Mouse (Mus musculus) hindbrain, embryonic 11.5 days (tissue): ENCODE results near the gene Rapgef6. TPM values are rescaled to one million over a fixed set of nuclear protein-coding genes. Genes with fewer than 3 reads are reported as not detected.

Source experiments
- ATAC-seq: fragments of 200-750 bp; cut with Nextera tagmentation; 2 replicates; pipeline ENCODE4 v1.8.0; 2017; ENCODE audit warnings: mild to moderate bottlenecking, moderate TSS enrichment, moderate library complexity; ENCODE audit not compliant: low FRiP score
- DNase-seq: peaks from one replicate; pipeline ENCODE4 v3.0.0-alpha.2; 2015; ENCODE audit warnings: low spot score
- H3K27ac ChIP-seq: fragments of 300-500 bp; sonication (generic); 2 replicates; pipeline ENCODE4 v1.5.1; 2014; ENCODE audit warnings: mild to moderate bottlenecking, low read depth, low read length
- H3K27me3 ChIP-seq: fragments of 300-500 bp; sonication (generic); 2 replicates; pipeline ENCODE4 v1.6.1; 2014; ENCODE audit warnings: mild to moderate bottlenecking, low read length, moderate library complexity, mixed read lengths; ENCODE audit not compliant: control insufficient read depth, insufficient read depth
- H3K36me3 ChIP-seq: fragments of 300-500 bp; sonication (generic); 2 replicates; pipeline ENCODE4 v1.6.1; 2014; ENCODE audit warnings: mild to moderate bottlenecking, low read length, moderate library complexity, mixed read lengths; ENCODE audit not compliant: control insufficient read depth, insufficient read depth
- H3K4me1 ChIP-seq: fragments of 300-500 bp; sonication (generic); replicated peaks from 2 replicates; pipeline ENCODE4 v1.6.1; 2014; ENCODE audit warnings: low read length, mixed read lengths; ENCODE audit not compliant: control insufficient read depth, insufficient read depth
- H3K4me2 ChIP-seq: fragments of 300-500 bp; sonication (generic); replicated peaks from 2 replicates; pipeline ENCODE4 v1.6.1; 2014; ENCODE audit warnings: mild to moderate bottlenecking, low read depth, low read length
- H3K4me3 ChIP-seq: fragments of 300-500 bp; sonication (generic); 2 replicates; pipeline ENCODE4 v1.5.1; 2014; ENCODE audit warnings: low read depth, low read length
- H3K9ac ChIP-seq: fragments of 300-500 bp; sonication (generic); 2 replicates; pipeline ENCODE4 v1.6.1; 2014; ENCODE audit warnings: low read depth, low read length
- H3K9me3 ChIP-seq: fragments of 300-500 bp; sonication (generic); 2 replicates; pipeline ENCODE4 v1.6.1; 2016; ENCODE audit warnings: low read length; ENCODE audit not compliant: control insufficient read depth
- WGBS: fragments of 180-500 bp; shearing (Covaris S2); extraction: QIAGEN DNeasy Blood & Tissue Kit; methylation state at CpG from one replicate; pipeline ENCODE4 v1.1.7; 2014; 5-methylcytosine and 5-hydroxymethylcytosine counted together
- polyA plus RNA-seq: library from polyadenylated mRNA; unstranded; fragments of >200 nt; fragmentation: Nextera tagmentation; extraction: Ambion mirVana; gene quantifications from 2 replicates; pipeline ENCODE4 v1.2.1, GENCODE M21; 2014

The Rapgef6 gene
- polyA plus RNA-seq, 1 experiment from 2014 or later = 47.0 TPM

DNA sequence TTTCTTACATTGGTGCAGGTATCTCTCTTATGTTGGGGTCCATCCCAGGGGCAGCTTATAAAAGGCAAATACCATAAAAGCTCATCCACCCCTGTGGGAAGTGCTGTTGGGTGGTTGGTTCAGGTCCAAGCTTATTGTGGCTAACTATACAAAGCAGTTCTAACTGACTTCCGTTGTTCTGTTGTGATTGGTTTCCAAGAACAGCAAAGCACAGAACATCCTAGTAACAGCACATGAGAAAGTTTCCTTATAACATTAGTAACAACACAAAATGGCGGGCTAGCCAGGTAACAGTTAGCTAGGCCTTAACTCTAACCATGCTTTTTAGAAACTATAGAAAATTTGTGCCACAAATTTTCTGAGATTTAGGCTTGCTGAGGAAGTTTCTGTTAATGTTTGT is 185.5 kb downstream of the Rapgef6 start:
- Histone ChIP-seq H3K4me2 (no peak overlapping the region), H3K27me3 (no peaks in the 10 kb centered on the region), H3K4me3 (no peak overlapping the region), H3K36me3 (no peaks in the 10 kb centered on the region), H3K27ac (no peak overlapping the region), H3K9ac (no peak overlapping the region), H3K9me3 (no peaks in the 10 kb centered on the region), H3K4me1 (no peaks in the 10 kb centered on the region)
- no peak for DNase-seq
- no peak for ATAC-seq
- WGBS = 90% methylated on average over 2 of the region's 2 CpGs

DNA sequence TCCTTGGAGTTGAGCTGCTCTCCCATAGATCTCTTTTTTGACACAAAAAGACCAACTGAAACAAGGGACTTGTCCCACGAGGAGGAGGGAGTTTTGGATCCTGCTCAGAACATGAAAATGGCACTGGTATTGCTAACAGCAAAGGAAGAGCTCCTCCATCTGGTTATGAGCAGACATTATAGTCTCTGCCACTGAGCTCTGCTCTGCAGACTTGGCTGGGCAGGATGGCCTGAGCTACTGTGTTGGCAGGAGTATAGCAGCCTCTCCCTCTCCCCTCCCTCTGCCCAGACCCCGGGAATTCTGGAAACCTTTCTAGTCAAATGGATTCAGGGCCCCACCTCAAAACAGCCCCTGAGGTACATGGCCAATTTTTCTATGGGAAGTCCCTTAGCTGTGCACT is 187.0 kb downstream of the Rapgef6 start:
- Histone ChIP-seq H3K4me3 (no peak overlapping the region), H3K9ac (no peak overlapping the region), H3K36me3 (no peaks in the 10 kb centered on the region), H3K27ac (no peak overlapping the region), H3K9me3 (no peaks in the 10 kb centered on the region), H3K4me1 (no peaks in the 10 kb centered on the region), H3K4me2 (no peak overlapping the region), H3K27me3 (no peaks in the 10 kb centered on the region)
- WGBS = 78% methylated on average over 2 of the region's 2 CpGs
- no peak for DNase-seq
- ATAC-seq = no peak

DNA sequence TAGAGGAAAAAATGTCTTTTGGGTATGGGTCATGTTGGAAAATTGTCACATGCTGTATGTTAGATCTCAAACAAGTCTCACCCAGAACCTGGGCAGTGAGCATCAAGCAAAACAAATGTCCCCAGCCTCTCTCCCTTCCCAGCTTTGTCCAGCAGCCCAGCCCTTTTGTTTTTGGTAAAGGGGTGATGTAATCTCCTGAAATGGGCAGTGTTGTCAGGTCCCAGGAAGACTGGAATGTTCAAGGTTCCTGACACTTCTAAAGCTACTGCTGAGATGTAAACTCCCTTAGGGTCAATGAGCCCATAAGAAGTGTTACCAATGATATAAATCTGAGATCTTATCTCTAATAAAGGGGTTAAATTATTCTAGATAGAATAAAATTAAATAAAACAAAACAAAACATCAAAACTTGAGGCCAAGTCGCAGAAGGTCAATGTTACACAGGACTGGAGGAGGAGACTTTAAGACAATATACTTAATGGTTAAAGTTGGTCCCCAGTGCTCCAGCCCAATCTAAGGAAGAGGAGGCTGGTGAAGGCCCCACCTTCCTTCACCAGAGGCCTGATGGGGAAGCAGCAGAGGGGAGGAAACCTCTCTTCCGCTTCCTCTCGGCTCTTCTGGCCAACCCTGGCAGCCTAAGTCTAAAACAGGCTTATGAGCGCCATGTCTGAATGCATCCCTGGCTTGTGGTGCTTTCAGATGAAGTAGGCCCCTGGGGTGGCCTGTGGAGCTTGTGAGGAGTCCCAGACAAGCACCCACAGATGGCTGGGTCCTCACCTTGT is 188.1 kb downstream of the Rapgef6 start:
- H3K4me2 ChIP-seq = no peak overlapping the region
- WGBS = 87% methylated on average over 4 of the region's 4 CpGs
- DNase-seq (no peak), ATAC-seq (no peak)
- H3K36me3 ChIP-seq = no peaks in the 10 kb centered on the region
- H3K4me3 ChIP-seq = no peak overlapping the region
- H3K4me1 ChIP-seq = no peaks in the 10 kb centered on the region
- H3K9ac ChIP-seq = no peak overlapping the region
- H3K27ac ChIP-seq = no peak overlapping the region
- H3K27me3 ChIP-seq = no peaks in the 10 kb centered on the region
- no peaks in the 10 kb centered on the region for H3K9me3 ChIP-seq

DNA sequence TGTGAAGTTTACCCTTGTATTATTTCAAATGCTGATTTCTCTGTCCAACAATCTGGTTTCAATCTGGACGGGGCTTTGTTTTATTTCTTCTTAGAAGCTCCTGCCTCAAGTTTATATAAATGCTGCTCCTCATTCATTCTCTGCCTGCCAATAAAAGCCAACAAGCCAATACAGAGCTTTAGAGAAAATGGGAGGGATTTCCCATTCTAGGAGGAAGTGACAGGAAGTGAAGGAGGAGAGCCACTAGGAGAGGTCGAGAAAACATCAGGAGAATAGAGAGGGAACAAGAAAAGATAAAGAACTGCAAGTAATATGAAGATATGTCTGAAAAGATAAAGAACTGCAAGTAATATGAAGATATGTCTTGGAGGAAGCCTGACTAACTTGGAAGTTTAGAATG is 190.2 kb downstream of the Rapgef6 start:
- ATAC-seq (no peak), DNase-seq (no peak)
- Histone ChIP-seq H3K9ac (no peak overlapping the region), H3K4me3 (no peak overlapping the region), H3K4me2 (no peak overlapping the region), H3K27me3 (no peaks in the 10 kb centered on the region), H3K27ac (no peak overlapping the region), H3K9me3 (no peaks in the 10 kb centered on the region), H3K36me3 (0 out of 2 replicates have a peak, but pooled peaks cover 4% of the 10 kb centered on the region), H3K4me1 (no peaks in the 10 kb centered on the region)
- 94% methylated on average over 2 of the region's 2 CpGs for WGBS

DNA sequence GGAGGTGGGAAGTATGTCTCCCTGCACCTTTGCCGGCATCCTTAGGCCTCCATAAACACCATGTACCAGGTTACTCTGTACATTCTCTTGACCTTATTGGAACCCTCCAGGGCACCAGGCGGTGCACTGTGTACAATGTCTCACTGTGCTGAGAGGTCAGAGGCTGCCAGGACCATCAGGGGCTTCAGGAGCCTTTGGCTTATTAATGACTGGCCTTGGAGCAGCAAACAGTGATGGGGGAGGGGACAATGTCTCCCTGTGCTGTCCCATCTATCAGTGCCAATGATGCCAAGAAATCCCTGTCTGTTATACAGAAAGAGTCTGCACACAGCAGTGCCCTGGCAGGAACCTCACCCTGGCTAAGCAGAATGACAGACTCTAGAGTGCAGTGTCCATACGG is 195.2 kb downstream of the Rapgef6 start:
- Histone ChIP-seq H3K36me3 (peaks cover 11% of the 10 kb centered on the region; the same call in 1 of the 2 replicates), H3K27me3 (no peaks in the 10 kb centered on the region), H3K9ac (no peak overlapping the region), H3K27ac (0 out of 2 replicates have a peak overlapping the region, but pooled peaks have one; percentile 30), H3K4me2 (no peak overlapping the region), H3K9me3 (no peaks in the 10 kb centered on the region), H3K4me3 (no peak overlapping the region), H3K4me1 (no peaks in the 10 kb centered on the region)
- ATAC-seq = no peak
- 84% methylated on average over 3 of the region's 3 CpGs for WGBS
- DNase-seq = peak; percentile 6

DNA sequence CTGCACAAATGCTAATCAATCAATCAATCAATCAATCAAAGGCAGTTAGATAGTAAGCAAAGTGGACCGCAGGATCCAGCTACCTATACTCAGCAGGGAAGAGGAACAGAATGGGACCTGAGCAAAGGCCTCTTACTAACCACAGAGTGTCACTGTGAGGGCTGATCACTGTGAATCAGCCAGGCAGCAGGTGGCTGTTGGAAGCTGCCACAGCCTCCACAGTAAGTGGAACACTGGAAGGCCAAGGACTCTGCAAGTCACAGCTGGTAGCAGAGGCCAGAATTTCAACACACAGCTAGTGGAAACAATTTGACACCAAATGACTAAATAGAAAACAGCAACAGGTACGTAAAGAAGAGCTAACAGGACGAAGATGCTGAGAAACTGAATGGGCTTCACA is 196.0 kb downstream of the Rapgef6 start:
- H3K36me3 ChIP-seq = peaks cover 11% of the 10 kb centered on the region; the same call in 1 of the 2 replicates
- H3K27ac ChIP-seq = no peak overlapping the region
- no peak overlapping the region for H3K4me3 ChIP-seq
- no peak overlapping the region for H3K4me2 ChIP-seq
- H3K4me1 ChIP-seq = no peaks in the 10 kb centered on the region
- no peaks in the 10 kb centered on the region for H3K9me3 ChIP-seq
- WGBS = 91% methylated on average over 3 of the region's 3 CpGs
- DNase-seq (no peak), ATAC-seq (no peak)
- no peak overlapping the region for H3K9ac ChIP-seq
- H3K27me3 ChIP-seq = no peaks in the 10 kb centered on the region

DNA sequence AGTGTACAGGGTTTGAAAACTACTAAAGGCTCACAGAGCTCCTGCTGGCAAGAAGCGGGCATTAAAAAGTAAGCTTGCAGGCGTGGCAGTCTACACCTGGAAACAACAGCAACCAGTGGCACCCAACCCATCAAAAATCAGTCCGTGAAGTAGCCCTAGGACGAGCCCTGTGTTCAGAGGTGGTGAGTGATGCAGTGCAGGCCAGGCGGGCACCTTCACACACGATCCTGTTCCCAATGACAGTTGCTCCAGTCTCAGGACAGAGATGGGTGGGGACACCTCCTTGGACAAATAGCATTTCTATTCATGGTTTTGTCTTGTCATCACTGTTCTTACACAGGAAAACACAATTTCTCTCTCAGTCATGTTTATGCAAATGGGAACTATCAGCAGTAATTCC is 199.4 kb downstream of the Rapgef6 start:
- H3K4me2 ChIP-seq = no peak overlapping the region
- ATAC-seq (no peak), DNase-seq (no peak)
- no peaks in the 10 kb centered on the region for H3K27me3 ChIP-seq
- peaks cover 7% of the 10 kb centered on the region; the same call in 1 of the 2 replicates for H3K36me3 ChIP-seq
- no peaks in the 10 kb centered on the region for H3K9me3 ChIP-seq
- no peak overlapping the region for H3K27ac ChIP-seq
- WGBS = 93% methylated on average over 6 of the region's 6 CpGs
- H3K4me3 ChIP-seq = no peak overlapping the region
- H3K4me1 ChIP-seq = no peaks in the 10 kb centered on the region
- H3K9ac ChIP-seq = no peak overlapping the region

DNA sequence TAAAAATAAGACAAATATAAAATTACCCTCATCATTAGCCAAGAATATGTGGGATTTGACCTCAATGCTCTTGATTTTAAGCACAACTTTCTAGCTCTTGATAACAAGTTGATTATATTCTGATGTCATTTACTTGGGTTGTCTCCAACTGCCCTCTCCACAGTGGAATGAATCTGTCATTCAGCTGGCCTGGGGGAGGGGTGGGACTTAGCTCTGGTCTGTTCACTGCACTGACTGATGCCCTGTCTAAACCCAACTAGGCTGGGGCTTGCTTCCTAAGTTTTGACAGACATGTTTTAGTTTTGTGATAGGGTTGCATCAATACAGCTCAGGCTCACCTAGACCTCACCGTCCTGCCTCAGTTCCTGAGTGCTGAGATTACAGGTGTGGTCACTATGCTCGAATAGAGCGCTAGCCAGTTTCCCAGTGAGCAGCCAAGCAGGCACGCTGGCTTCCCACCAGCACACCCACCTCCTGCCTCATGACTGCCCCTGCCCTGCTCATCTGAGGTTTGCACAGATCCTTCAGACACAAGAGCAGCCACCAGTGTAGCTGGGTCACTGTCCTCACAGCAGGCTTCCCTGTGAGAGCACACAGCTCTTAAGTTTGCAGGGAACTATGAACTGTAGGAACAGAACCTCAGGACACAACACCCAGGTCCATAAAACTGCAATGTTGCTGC is 201.8 kb downstream of the Rapgef6 start:
- H3K4me1 ChIP-seq = no peaks in the 10 kb centered on the region
- no peak overlapping the region for H3K4me2 ChIP-seq
- DNase-seq = peak; percentile 23
- no peaks in the 10 kb centered on the region for H3K27me3 ChIP-seq
- no peak overlapping the region for H3K9ac ChIP-seq
- no peak overlapping the region for H3K27ac ChIP-seq
- no peak for ATAC-seq
- 0 out of 2 replicates have a peak, but pooled peaks cover 5% of the 10 kb centered on the region for H3K36me3 ChIP-seq
- no peaks in the 10 kb centered on the region for H3K9me3 ChIP-seq
- H3K4me3 ChIP-seq = no peak overlapping the region
- 88% methylated on average over 4 of the region's 4 CpGs for WGBS
